Mouse (Mus musculus) layer of hippocampus, adult 2 months (tissue): ENCODE data around the gene Txlng. TPM values are rescaled to one million over a fixed set of nuclear protein-coding genes. Genes with fewer than 3 reads are reported as not detected.
A peak's percentile ranks its signal among the peaks of the same experiment; 100 is the strongest.

ENCODE experiments used
- DNase-seq, 2 experiments: peaks; one replicate each; pipeline ENCODE4 v3.0.0; 2022; ENCODE audit warnings: low spot score in 2 of 2
- H3K27ac ChIP-seq: fragments of 200-600 bp; 2 replicates; pipeline ENCODE4 v1.8.1; 2022
- H3K4me3 ChIP-seq: fragments of 200-600 bp; 2 replicates; pipeline ENCODE4 v1.8.1; 2022; ENCODE audit warnings: mild to moderate bottlenecking
- CTCF ChIP-seq: fragments of 200-600 bp; conservative IDR thresholded peaks from 2 replicates; pipeline ENCODE4 v1.8.1; 2022; ENCODE audit warnings: antibody characterized with exemption, mild to moderate bottlenecking, moderate library complexity
- microRNA-seq, 2 experiments: library from miRNA; unstranded; fragments of <30 nt; microRNA quantifications; one replicate each; pipeline ENCODE4 v1.2.0; 2021
- total RNA-seq, 2 experiments: library from RNA; stranded (reverse); gene quantifications; 2 replicates each; pipeline ENCODE4 v1.2.3; 2021

Txlng gene
- total RNA-seq, 2 experiments from 2014 or later = 23.2 to 23.7 TPM

GRCm38 (mm10) chrX:162752418-162752817 lies 76.8 kb downstream of the Txlng start:
- Histone ChIP-seq H3K27ac (no peak overlapping the region), H3K4me3 (no peak overlapping the region)
- TF ChIP-seq CTCF = no peak
- no peak for DNase-seq

DNA sequence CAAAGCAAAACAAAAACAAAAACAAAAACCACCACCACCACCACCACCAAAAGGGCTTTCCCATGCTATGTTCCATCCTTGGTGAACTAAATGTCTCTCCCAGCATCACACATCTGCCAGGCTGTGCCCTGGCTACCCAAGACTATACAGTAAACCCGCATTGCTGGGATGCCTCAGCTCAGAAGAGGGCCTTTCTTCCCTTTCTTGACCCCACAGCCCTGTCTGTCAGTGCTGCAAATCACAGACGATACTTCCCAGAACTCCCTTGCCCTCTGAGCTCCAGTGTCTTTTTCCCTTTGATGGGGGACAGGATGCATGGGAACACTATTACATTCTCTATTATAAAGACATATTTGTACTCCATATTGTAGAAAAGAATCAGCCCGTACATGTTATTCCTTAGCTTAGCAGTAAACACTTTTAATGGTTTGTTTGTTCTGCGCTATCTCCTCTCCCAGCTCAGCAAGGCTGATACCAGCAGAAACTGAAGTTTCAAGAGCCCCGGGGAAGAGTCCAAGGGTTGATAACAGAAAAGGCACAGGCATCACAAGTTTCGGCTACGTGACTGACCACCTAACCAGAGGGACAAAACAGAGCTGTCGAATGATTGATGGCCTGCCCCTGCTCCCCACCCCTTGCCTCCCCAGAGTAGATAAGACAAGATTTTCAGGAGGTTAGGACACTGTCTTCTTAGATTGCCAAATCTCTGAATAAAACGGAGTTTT lies 80.4 kb downstream of the Txlng start:
- TF ChIP-seq CTCF = no peak
- no peak for DNase-seq
- no peak overlapping the region for H3K27ac ChIP-seq
- no peak overlapping the region for H3K4me3 ChIP-seq

- TF ChIP-seq CTCF = no peak
- no peak for DNase-seq
- H3K4me3 ChIP-seq = peak overlapping the region; percentile 52
- H3K27ac ChIP-seq = peak overlapping the region; percentile 95
Measured at GRCm38 (mm10) chrX:162736140-162736659, 93.1 kb downstream of the Txlng start.

GRCm38 (mm10) chrX:162734997-162735929 lies 94.0 kb downstream of the Txlng start:
- TF ChIP-seq CTCF = peak; percentile 79
- Histone ChIP-seq H3K4me3 (peak overlapping the region; percentile 52), H3K27ac (peak overlapping the region; percentile 95)
- DNase-seq = peak; percentile 51 to 57

GRCm38 (mm10) chrX:162730031-162730430 lies 99.2 kb downstream of the Txlng start:
- DNase-seq = no peak
- no peak overlapping the region for H3K27ac ChIP-seq
- no peak overlapping the region for H3K4me3 ChIP-seq
- TF ChIP-seq CTCF = no peak

Small RNA genes lying within 50 kb of the gene (microRNA-seq; reads per million reads assigned to microRNA genes)
- gene Mir3473a = 0 reads per million in 2 experiments

Other genes with a start within 250 kb of the Txlng start
- 100 to 1,000 TPM; 150 to 171 TPM for gene Reps2, start 185.8 kb downstream of the Txlng start, total RNA-seq
- gene Rbbp7, start 69.1 kb downstream of the Txlng start, total RNA-seq = 100 to 1,000 TPM; 157 to 166 TPM
- gene Syap1, start 59.0 kb upstream of the Txlng start, total RNA-seq = 10 to 100 TPM; 31.1 to 33.6 TPM
- gene Ctps2, start 71.8 kb upstream of the Txlng start, total RNA-seq = 10 to 100 TPM; 52.8 to 57.9 TPM
- gene S100g, start 135.1 kb upstream of the Txlng start, total RNA-seq = not detected